Mouse (Mus musculus): ENCODE data around the gene Lamtor4. TPM values are rescaled to one million over a fixed set of nuclear protein-coding genes. Genes with fewer than 3 reads are reported as not detected.
"Not testable (repeated sequence)": the region's sequence is repeated elsewhere in the genome, so short reads cannot be mapped to it uniquely, and the experiment has no call there.

Lamtor4 gene
- polyA plus RNA-seq (2015; fragmentation: Nextera tagmentation; extraction: Ambion mirVana): 101 and 107 TPM in 2 replicates

DNA sequence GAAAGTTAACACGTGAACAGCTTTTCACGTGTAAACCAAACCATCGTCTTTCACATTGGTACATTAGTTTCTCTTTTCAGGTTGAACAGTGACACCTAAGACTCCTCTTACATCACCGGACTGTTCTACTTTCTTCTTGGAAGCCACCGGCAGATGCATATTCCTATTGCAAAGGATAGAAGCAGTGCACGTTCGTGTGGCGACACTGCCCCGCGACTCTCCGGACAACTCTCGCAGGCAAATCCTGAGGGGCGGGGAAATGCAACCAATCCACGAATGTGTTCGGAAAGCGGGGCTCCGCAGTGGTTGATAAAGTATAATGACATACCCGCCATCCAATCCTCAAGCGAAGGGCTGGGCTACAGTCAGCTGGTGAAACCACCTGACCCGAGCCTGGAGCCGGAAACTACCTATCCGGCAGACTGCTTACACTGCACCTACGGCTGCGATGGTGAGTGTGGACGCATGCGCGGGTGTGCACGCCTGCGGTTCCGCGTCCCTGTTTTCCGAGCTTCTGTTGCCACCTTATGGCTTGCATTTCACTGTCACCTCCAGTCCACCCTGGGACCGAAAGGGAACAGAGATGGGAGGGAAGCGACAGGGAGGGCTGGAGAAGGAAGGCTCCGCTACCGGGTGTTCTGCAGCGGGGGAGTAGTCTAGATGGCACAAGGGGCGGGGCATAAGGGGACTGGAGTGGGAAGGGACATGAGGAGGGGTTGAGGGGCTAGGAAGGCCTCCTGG lies at the start of gene Lamtor4:
TSS of gene Lamtor4 (plus strand) at position 130 of the 741 bp plus-strand sequence.
- H3K36me3 ChIP-seq (ENCODE audit: control insufficient read depth, insufficient read depth, low read length): peaks cover 15% of the 10 kb centered on the region
- under 1% methylated on average over 38 of the region's 38 CpGs for WGBS
- H3K4me2 ChIP-seq (ENCODE audit: low read depth, low read length): peak within 1 kb of the TSS; percentile 81
- H3K27ac ChIP-seq (ENCODE audit: low read length): peak within 1 kb of the TSS; percentile 83
- peak within 1 kb of the TSS; percentile 74 for H3K9ac ChIP-seq (ENCODE audit: low read depth, low read length)
- no peaks in the 10 kb centered on the region for H3K9me3 ChIP-seq (ENCODE audit: control insufficient read depth, low read length)
- peak within 1 kb of the TSS; percentile 69 for H3K4me3 ChIP-seq (ENCODE audit: low read length)
- peak; percentile 100 for ATAC-seq
- peaks cover 16% of the 10 kb centered on the region for H3K4me1 ChIP-seq (ENCODE audit: control insufficient read depth, insufficient read depth, low read length)
- H3K27me3 ChIP-seq (replicated peaks; ENCODE audit: control insufficient read depth, insufficient read depth, low read length): no peaks in the 10 kb centered on the region

DNA sequence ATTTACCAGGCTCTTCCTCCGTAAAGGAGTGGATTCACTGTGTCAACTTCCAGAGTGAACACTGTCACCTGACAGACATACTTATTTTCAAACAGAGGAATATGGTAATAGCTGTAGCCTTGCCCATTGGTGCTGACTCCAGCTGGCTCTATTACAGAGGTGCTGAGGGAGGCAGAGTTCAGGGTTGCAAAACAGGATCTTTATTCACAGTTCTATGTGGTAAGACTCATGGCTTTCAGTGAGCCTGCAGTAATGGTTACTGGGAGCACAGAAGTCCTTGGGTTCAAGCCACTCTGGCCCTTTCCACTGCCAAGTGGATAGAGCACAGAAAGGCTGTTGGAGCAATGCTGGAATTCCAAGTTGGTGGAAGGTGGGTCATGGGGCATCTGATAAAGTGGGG lies 48.0 kb upstream of the Lamtor4 start:
- 58% methylated on average over 1 of the region's 1 CpGs for WGBS
- H3K27ac ChIP-seq (ENCODE audit: low read length): no peak overlapping the region
- no peaks in the 10 kb centered on the region for H3K36me3 ChIP-seq (ENCODE audit: control insufficient read depth, insufficient read depth, low read length)
- H3K4me1 ChIP-seq (ENCODE audit: control insufficient read depth, insufficient read depth, low read length): no peaks in the 10 kb centered on the region
- H3K27me3 ChIP-seq (replicated peaks; ENCODE audit: control insufficient read depth, insufficient read depth, low read length): no peaks in the 10 kb centered on the region
- H3K4me3 ChIP-seq (ENCODE audit: low read length): no peak overlapping the region
- no peak for ATAC-seq
- no peak overlapping the region for H3K9ac ChIP-seq (ENCODE audit: low read depth, low read length)
- H3K4me2 ChIP-seq (ENCODE audit: low read depth, low read length): no peak overlapping the region
- no peaks in the 10 kb centered on the region for H3K9me3 ChIP-seq (ENCODE audit: control insufficient read depth, low read length)

DNA sequence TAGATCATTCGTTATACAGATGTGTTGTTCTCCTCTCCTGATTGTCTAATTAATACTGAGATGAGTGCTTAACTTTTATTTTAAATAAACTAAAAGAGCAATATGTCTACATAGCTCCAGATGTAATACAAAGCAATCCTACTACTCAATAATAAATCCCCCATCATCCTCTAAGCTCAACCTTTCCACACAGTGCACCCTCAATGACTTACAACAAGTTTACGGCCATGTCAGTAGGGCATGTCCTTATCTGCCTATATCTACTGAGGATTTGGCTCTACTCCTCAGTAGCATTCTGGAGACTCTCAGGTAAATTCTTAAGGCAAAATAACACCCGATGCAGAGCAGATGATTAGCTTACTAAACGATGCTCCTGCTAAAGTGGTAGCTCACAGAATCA lies 47.4 kb upstream of the Lamtor4 start:
- Histone ChIP-seq H3K27ac (ENCODE audit: low read length) (no peak overlapping the region), H3K27me3 (replicated peaks; ENCODE audit: control insufficient read depth, insufficient read depth, low read length) (no peaks in the 10 kb centered on the region), H3K4me2 (ENCODE audit: low read depth, low read length) (no peak overlapping the region), H3K36me3 (ENCODE audit: control insufficient read depth, insufficient read depth, low read length) (no peaks in the 10 kb centered on the region), H3K4me3 (ENCODE audit: low read length) (no peak overlapping the region), H3K9me3 (ENCODE audit: control insufficient read depth, low read length) (no peaks in the 10 kb centered on the region), H3K9ac (ENCODE audit: low read depth, low read length) (no peak overlapping the region), H3K4me1 (ENCODE audit: control insufficient read depth, insufficient read depth, low read length) (no peaks in the 10 kb centered on the region)
- ATAC-seq: no peak
- WGBS: 79% methylated on average over 4 of the region's 4 CpGs

GRCm38 (mm10) chr5:138216632-138217031 lies 38.6 kb upstream of the Lamtor4 start:
- H3K36me3 ChIP-seq (ENCODE audit: control insufficient read depth, insufficient read depth, low read length); H3K9me3 ChIP-seq (ENCODE audit: control insufficient read depth, low read length); H3K4me1 ChIP-seq (ENCODE audit: control insufficient read depth, insufficient read depth, low read length); H3K27ac ChIP-seq (ENCODE audit: low read length); H3K4me3 ChIP-seq (ENCODE audit: low read length); H3K27me3 ChIP-seq (replicated peaks; ENCODE audit: control insufficient read depth, insufficient read depth, low read length); ATAC-seq; H3K4me2 ChIP-seq (ENCODE audit: low read depth, low read length); H3K9ac ChIP-seq (ENCODE audit: low read depth, low read length): not testable (repeated sequence)
- 94% methylated on average over 13 of the region's 13 CpGs for WGBS

DNA sequence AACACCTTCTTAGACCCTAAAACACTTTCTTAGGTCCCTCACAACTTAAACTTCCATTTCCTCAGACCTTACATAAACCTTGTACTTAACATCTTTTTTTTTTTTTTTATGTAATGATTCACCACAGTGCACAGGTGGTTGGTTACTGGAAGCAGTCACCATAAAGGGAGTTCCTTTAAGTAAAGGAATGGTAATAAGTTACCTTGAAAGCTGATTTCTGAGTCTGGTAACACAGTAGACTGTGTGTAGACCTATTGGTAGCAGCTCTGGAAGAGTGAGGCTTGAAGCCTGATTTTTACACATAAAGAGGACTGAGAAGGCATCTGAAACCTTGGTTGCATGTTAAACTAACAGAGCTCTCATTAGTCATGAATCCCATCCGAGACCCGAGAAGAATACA lies 35.4 kb upstream of the Lamtor4 start:
- no peaks in the 10 kb centered on the region for H3K36me3 ChIP-seq (ENCODE audit: control insufficient read depth, insufficient read depth, low read length)
- peaks cover 6% of the 10 kb centered on the region for H3K9me3 ChIP-seq (ENCODE audit: control insufficient read depth, low read length)
- H3K27ac ChIP-seq (ENCODE audit: low read length): no peak overlapping the region
- no peak overlapping the region for H3K4me3 ChIP-seq (ENCODE audit: low read length)
- no peak overlapping the region for H3K4me2 ChIP-seq (ENCODE audit: low read depth, low read length)
- no peak for ATAC-seq
- H3K27me3 ChIP-seq (replicated peaks; ENCODE audit: control insufficient read depth, insufficient read depth, low read length): no peaks in the 10 kb centered on the region
- H3K9ac ChIP-seq (ENCODE audit: low read depth, low read length): no peak overlapping the region
- no peaks in the 10 kb centered on the region for H3K4me1 ChIP-seq (ENCODE audit: control insufficient read depth, insufficient read depth, low read length)
- WGBS: 46% methylated on average over 2 of the region's 2 CpGs

DNA sequence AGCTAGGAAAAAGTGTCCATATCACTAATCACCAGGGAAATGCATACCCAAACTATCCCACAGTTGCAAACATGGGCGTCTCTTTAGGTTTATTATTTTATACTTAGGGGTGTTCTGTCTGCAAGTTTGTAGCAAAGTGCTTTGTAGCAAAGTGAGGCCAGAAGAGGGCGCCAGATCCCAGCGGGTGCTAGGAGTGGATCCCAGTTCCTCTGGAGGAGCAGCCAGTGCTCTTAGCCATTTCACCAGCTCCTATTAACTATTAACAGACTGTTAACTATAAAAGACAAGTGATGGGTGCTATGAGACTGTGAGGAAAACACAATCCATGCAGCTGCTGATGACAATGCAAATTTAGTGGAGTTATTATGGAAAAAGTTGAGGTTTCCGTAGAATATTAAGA lies 33.2 kb upstream of the Lamtor4 start:
- Histone ChIP-seq H3K27ac (ENCODE audit: low read length) (no peak overlapping the region), H3K4me3 (ENCODE audit: low read length) (no peak overlapping the region), H3K4me2 (ENCODE audit: low read depth, low read length) (no peak overlapping the region), H3K9me3 (ENCODE audit: control insufficient read depth, low read length) (no peaks in the 10 kb centered on the region), H3K36me3 (ENCODE audit: control insufficient read depth, insufficient read depth, low read length) (no peaks in the 10 kb centered on the region), H3K4me1 (ENCODE audit: control insufficient read depth, insufficient read depth, low read length) (no peaks in the 10 kb centered on the region), H3K9ac (ENCODE audit: low read depth, low read length) (no peak overlapping the region), H3K27me3 (replicated peaks; ENCODE audit: control insufficient read depth, insufficient read depth, low read length) (no peaks in the 10 kb centered on the region)
- whole genome bisulfite sequencing: 23% methylated on average over 4 of the region's 4 CpGs
- ATAC-seq: peak; percentile 58; the same call in 1 of the 2 replicates

DNA sequence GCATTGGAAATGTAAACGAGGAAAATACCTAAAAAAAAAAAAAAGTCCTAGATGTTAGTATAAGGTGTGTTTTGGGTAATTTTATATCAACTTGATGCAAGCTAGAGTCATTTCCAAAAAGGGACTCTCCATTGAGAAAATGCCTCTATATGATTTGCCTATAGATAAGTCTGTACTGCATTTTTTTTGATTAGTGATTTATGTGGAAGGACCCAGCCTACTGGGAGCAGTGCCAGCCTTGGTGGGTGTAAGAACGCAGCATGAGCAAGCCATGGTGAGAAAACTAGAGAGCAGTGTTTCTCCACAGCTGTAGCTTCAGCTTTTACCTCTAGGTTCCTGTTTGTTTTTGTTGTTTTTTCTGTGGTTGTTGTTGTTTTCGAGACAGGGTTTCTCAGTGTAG lies 32.0 kb upstream of the Lamtor4 start:
- no peak overlapping the region for H3K27ac ChIP-seq (ENCODE audit: low read length)
- no peak overlapping the region for H3K4me3 ChIP-seq (ENCODE audit: low read length)
- WGBS: 63% methylated on average over 3 of the region's 3 CpGs
- no peak overlapping the region for H3K9ac ChIP-seq (ENCODE audit: low read depth, low read length)
- no peaks in the 10 kb centered on the region for H3K27me3 ChIP-seq (replicated peaks; ENCODE audit: control insufficient read depth, insufficient read depth, low read length)
- no peaks in the 10 kb centered on the region for H3K9me3 ChIP-seq (ENCODE audit: control insufficient read depth, low read length)
- ATAC-seq: no peak
- no peaks in the 10 kb centered on the region for H3K4me1 ChIP-seq (ENCODE audit: control insufficient read depth, insufficient read depth, low read length)
- H3K4me2 ChIP-seq (ENCODE audit: low read depth, low read length): no peak overlapping the region
- H3K36me3 ChIP-seq (ENCODE audit: control insufficient read depth, insufficient read depth, low read length): no peaks in the 10 kb centered on the region

GRCm38 (mm10) chr5:138225700-138226099 lies 29.6 kb upstream of the Lamtor4 start, which contains the start of gene Nxpe5:
Gene Nxpe5, plus strand, starts transcription at chr5:138225898.
- 51% methylated on average over 2 of the region's 2 CpGs for WGBS
- Histone ChIP-seq H3K27me3 (replicated peaks; ENCODE audit: control insufficient read depth, insufficient read depth, low read length) (no peaks in the 10 kb centered on the region), H3K36me3 (ENCODE audit: control insufficient read depth, insufficient read depth, low read length) (no peaks in the 10 kb centered on the region), H3K9ac (ENCODE audit: low read depth, low read length) (no peak within 1 kb of the TSS), H3K4me1 (ENCODE audit: control insufficient read depth, insufficient read depth, low read length) (no peaks in the 10 kb centered on the region), H3K4me2 (ENCODE audit: low read depth, low read length) (no peak within 1 kb of the TSS), H3K27ac (ENCODE audit: low read length) (no peak within 1 kb of the TSS), H3K4me3 (ENCODE audit: low read length) (no peak within 1 kb of the TSS), H3K9me3 (ENCODE audit: control insufficient read depth, low read length) (no peaks in the 10 kb centered on the region)
- ATAC-seq: no peak

DNA sequence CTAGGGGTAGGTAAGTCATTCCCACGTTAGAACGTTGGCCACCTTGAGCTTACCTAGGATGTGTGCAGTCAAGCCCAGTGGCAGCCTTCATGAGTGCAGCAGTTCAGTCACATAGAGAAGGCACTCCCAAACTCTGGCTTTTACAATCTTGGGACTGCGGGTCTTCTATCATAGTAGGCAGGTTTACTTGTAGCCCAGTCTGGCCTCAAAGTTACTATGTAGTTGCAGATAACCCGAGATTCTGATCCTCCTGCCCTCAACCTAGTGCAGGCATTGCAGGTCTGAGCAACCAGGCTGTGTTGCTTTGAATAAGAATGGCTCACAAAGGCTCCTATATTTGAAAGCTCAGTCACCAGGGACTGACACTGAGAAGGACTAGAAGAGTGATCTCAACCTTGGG lies 28.8 kb upstream of the Lamtor4 start:
- H3K9ac ChIP-seq (ENCODE audit: low read depth, low read length): no peak overlapping the region
- no peak overlapping the region for H3K27ac ChIP-seq (ENCODE audit: low read length)
- H3K4me1 ChIP-seq (ENCODE audit: control insufficient read depth, insufficient read depth, low read length): no peaks in the 10 kb centered on the region
- H3K9me3 ChIP-seq (ENCODE audit: control insufficient read depth, low read length): no peaks in the 10 kb centered on the region
- H3K36me3 ChIP-seq (ENCODE audit: control insufficient read depth, insufficient read depth, low read length): no peaks in the 10 kb centered on the region
- H3K27me3 ChIP-seq (replicated peaks; ENCODE audit: control insufficient read depth, insufficient read depth, low read length): no peaks in the 10 kb centered on the region
- no peak for ATAC-seq
- 78% methylated on average over 4 of the region's 4 CpGs for WGBS
- no peak overlapping the region for H3K4me3 ChIP-seq (ENCODE audit: low read length)
- no peak overlapping the region for H3K4me2 ChIP-seq (ENCODE audit: low read depth, low read length)

- Histone ChIP-seq H3K4me3 (ENCODE audit: low read length) (no peak overlapping the region), H3K4me1 (ENCODE audit: control insufficient read depth, insufficient read depth, low read length) (no peaks in the 10 kb centered on the region), H3K9me3 (ENCODE audit: control insufficient read depth, low read length) (no peaks in the 10 kb centered on the region), H3K4me2 (ENCODE audit: low read depth, low read length) (no peak overlapping the region), H3K27me3 (replicated peaks; ENCODE audit: control insufficient read depth, insufficient read depth, low read length) (no peaks in the 10 kb centered on the region), H3K9ac (ENCODE audit: low read depth, low read length) (no peak overlapping the region), H3K36me3 (ENCODE audit: control insufficient read depth, insufficient read depth, low read length) (no peaks in the 10 kb centered on the region), H3K27ac (ENCODE audit: low read length) (no peak overlapping the region)
- no peak for ATAC-seq
- WGBS: 62% methylated on average over 2 of the region's 2 CpGs
Measured at GRCm38 (mm10) chr5:138227367-138227766, 27.9 kb upstream of the Lamtor4 start.

Measured in intestine, embryonic 16.5 days (tissue).